Mouse (Mus musculus) lung, postnatal 25 days (tissue): ENCODE measurements at regions not wholly inside any gene's neighbourhood (a gene's known extent, or its start where the extent isn't known, plus 50 kb on each side); places are given as distances from the start of the nearest gene placed in this dataset.

Experiments used
- DNase-seq: peaks from one replicate; pipeline ENCODE4 v3.0.0; 2022; ENCODE audit warnings: low spot score

GRCm38 (mm10) chr9:94589672-94590071, 51.8 kb upstream of the 1190002N15Rik start:
- no peak for DNase-seq

DNA sequence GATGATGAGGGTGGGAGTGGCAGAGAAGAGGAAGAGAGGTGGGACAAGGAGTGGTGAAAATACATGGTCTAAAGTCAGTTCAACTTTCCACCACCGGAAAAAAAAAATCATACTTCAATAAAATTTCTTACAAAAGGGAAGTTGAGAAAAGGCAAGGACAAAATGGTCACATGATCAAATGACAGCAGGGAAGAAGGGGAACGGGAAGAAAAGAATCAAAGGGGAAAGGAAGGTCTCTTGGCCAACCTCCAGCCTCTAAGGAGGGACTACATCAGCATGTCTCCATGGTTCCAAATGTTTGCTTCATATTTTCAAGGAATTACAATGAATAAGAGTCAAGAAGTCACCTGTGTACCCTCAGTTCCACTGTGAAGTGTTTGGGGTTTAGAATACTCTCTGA, 64.7 kb upstream of the Slc9a9 start:
- no peak for DNase-seq

DNA sequence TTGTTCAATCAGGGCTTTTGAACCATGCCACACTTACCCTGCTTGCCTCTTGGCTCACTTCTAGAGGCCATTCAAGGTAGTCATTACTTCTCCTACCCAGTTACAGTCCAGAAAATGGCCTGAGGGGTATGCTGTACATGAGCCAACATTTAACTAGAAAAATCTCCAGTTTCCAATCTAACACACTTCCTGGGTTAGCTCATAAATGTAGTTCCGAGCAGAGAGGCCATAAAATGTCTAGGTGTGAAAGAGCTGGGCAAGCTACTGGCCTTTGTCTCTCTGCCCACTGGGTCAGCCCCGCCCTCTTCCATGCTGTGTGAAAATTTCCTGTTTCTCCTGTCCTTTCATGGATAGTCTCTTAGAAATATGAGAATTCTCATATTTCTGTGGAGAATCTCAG, 63.3 kb upstream of the Slc9a9 start:
- DNase-seq, result no peak

GRCm38 (mm10) chr9:94607011-94607749, 62.5 kb upstream of the Slc9a9 start:
- DNase-seq, result no peak

DNA sequence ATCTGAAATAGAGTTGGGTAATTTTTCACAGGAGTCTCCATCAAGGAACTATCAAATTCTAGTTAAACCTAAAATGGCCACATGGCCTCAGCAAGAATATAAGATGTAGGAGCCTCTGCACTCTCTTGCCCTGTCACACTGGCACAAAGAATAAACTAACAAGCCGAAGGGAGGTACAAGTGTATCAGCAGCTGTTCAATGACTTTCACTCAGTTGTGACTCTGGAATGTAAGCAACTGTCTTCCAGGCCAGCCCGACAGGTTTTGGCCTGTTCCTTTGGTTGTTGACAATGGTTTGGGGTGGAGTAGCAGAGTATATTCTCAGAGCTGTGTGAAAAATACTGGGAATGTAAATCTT, 62.0 kb upstream of the Slc9a9 start:
- DNase-seq, result no peak

- no peak for DNase-seq
Observed at GRCm38 (mm10) chr9:94610101-94610500, 59.6 kb upstream of the Slc9a9 start.

GRCm38 (mm10) chr9:94610600-94611337, 58.9 kb upstream of the Slc9a9 start:
- no peak for DNase-seq

DNA sequence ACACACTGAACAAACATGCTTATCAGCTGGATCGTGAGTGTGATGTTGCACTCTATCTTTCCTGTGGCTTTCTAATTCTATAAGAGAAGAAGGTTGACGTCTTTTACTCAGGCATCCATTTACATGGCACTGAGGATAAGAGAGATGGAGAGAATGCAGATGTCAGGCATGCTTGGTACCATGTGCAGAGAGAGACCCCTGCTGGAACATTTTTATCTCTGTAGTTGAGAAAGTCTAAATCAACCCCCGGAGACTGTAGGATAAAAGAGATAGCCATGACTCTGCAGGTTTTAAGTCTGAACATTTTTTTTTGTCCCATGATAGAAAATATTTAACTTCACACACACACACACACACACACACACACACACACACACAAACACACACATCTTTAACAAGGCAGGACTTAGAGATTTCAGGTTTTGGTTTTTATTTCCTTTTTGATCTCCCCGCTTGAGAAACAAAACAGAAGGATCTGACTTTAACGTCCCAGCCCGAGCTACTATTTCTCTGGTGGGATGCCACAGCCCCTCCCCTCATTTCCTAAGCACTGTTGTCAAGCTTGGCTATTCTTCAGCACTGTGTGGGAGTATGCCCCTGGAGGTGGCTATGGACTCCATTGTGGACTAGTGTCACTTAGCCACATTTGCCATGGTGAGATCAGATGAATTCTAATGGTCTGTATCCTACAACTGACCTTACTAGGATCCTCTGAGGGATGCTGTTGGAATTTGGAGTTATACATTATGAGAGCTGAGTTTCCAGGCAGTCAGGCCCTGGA, 55.6 kb upstream of the Slc9a9 start:
- peak; percentile 59 for DNase-seq

- DNase-seq, result peak; percentile 8
Observed at GRCm38 (mm10) chr9:94615205-94615604, 54.5 kb upstream of the Slc9a9 start.

GRCm38 (mm10) chr9:94618079-94618786, 51.5 kb upstream of the Slc9a9 start:
- DNase-seq, result no peak
